Mouse (Mus musculus) brown adipose tissue, adult 24 weeks (tissue): ENCODE measurements around the gene Kdm4d. TPM values are rescaled to one million over a fixed set of nuclear protein-coding genes. Genes with fewer than 3 reads are reported as not detected.

Experiments used
- H3K27ac ChIP-seq: fragments of 200-500 bp; replicated peaks from 2 replicates; pipeline ENCODE4 v1.5.1; 2012; ENCODE audit warnings: low read depth, mild to moderate bottlenecking, low read length
- H3K4me1 ChIP-seq: fragments of 200-500 bp; 2 replicates; pipeline ENCODE4 v1.6.1; 2012; ENCODE audit warnings: low read length, mixed read lengths; ENCODE audit not compliant: control insufficient read depth, insufficient read depth, insufficient read length
- H3K4me3 ChIP-seq: fragments of 200-500 bp; 2 replicates; pipeline ENCODE4 v1.5.1; 2012; ENCODE audit warnings: low read depth, mild to moderate bottlenecking, low read length, moderate library complexity; ENCODE audit not compliant: insufficient read depth
- polyA plus RNA-seq: library from polyadenylated mRNA; stranded (reverse); fragments of >200 nt; gene quantifications from 2 replicates; pipeline ENCODE4 v1.2.4, GENCODE M21; 2012; ENCODE audit not compliant: missing spikeins, insufficient read depth, insufficient read length

The Kdm4d gene
- not detected in 2 replicates for polyA plus RNA-seq

- no peaks in the 10 kb centered on the region for H3K4me1 ChIP-seq
- peak within 1 kb of the TSS; percentile 53 for H3K27ac ChIP-seq
- H3K4me3 ChIP-seq = peak within 1 kb of the TSS; percentile 95
These were observed at the start of gene Kdm4d, which contains the start of gene Cwc15 for GRCm38 (mm10) chr9:14500023-14500915. TSS of gene Kdm4d (minus strand) at chr9:14500482. TSS of gene Cwc15 (plus strand) at chr9:14500617.

GRCm38 (mm10) chr9:14548366-14548761 is 48.1 kb upstream of the Kdm4d start:
- H3K4me1 ChIP-seq = no peaks in the 10 kb centered on the region
- H3K4me3 ChIP-seq = no peak overlapping the region
- no peak overlapping the region for H3K27ac ChIP-seq

GRCm38 (mm10) chr9:14547584-14548365 is 47.5 kb upstream of the Kdm4d start:
- no peaks in the 10 kb centered on the region for H3K4me1 ChIP-seq
- no peak overlapping the region for H3K4me3 ChIP-seq
- H3K27ac ChIP-seq = no peak overlapping the region

GRCm38 (mm10) chr9:14544034-14544757 is 43.9 kb upstream of the Kdm4d start:
- Histone ChIP-seq H3K27ac (no peak overlapping the region), H3K4me1 (no peaks in the 10 kb centered on the region), H3K4me3 (no peak overlapping the region)

- Histone ChIP-seq H3K4me3 (no peak overlapping the region), H3K4me1 (no peaks in the 10 kb centered on the region), H3K27ac (no peak overlapping the region)
These were observed 34.7 kb upstream of the Kdm4d start for GRCm38 (mm10) chr9:14534833-14535456.

- Histone ChIP-seq H3K4me3 (no peak overlapping the region), H3K27ac (no peak overlapping the region), H3K4me1 (no peaks in the 10 kb centered on the region)
These were observed 33.4 kb upstream of the Kdm4d start for GRCm38 (mm10) chr9:14533659-14534058.

- no peak overlapping the region for H3K4me3 ChIP-seq
- H3K4me1 ChIP-seq = no peaks in the 10 kb centered on the region
- no peak overlapping the region for H3K27ac ChIP-seq
These were observed 32.0 kb upstream of the Kdm4d start for GRCm38 (mm10) chr9:14532283-14532682.

- H3K4me3 ChIP-seq = no peak overlapping the region
- H3K4me1 ChIP-seq = no peaks in the 10 kb centered on the region
- H3K27ac ChIP-seq = no peak overlapping the region
These were observed 29.7 kb upstream of the Kdm4d start for GRCm38 (mm10) chr9:14530004-14530403.

GRCm38 (mm10) chr9:14523408-14524043 is 23.2 kb upstream of the Kdm4d start:
- Histone ChIP-seq H3K27ac (no peak overlapping the region), H3K4me3 (no peak overlapping the region), H3K4me1 (no peaks in the 10 kb centered on the region)

GRCm38 (mm10) chr9:14521695-14522094 is 21.4 kb upstream of the Kdm4d start:
- Histone ChIP-seq H3K4me1 (no peaks in the 10 kb centered on the region), H3K27ac (no peak overlapping the region)

GRCm38 (mm10) chr9:14520971-14521670 is 20.8 kb upstream of the Kdm4d start:
- H3K27ac ChIP-seq = no peak overlapping the region
- H3K4me3 ChIP-seq = no peak overlapping the region
- H3K4me1 ChIP-seq = no peaks in the 10 kb centered on the region

More at GRCm38 (mm10) chr9:14521695-14522094, 21.4 kb upstream of the Kdm4d start:
- H3K4me3 ChIP-seq = no peak overlapping the region

- H3K27ac ChIP-seq = no peak overlapping the region
These were observed 17.8 kb upstream of the Kdm4d start for GRCm38 (mm10) chr9:14518105-14518504.

GRCm38 (mm10) chr9:14517296-14517695 is 17.0 kb upstream of the Kdm4d start:
- Histone ChIP-seq H3K4me3 (no peak overlapping the region), H3K27ac (no peak overlapping the region), H3K4me1 (no peaks in the 10 kb centered on the region)

More at GRCm38 (mm10) chr9:14518105-14518504, 17.8 kb upstream of the Kdm4d start:
- no peak overlapping the region for H3K4me3 ChIP-seq
- no peaks in the 10 kb centered on the region for H3K4me1 ChIP-seq
